Comparison of ENCODE assay signal across 7 mouse cellular contexts in genomic region chr17:35821439-35822430, GRCm38 (mm10). TPM values are rescaled to one million over a fixed set of nuclear protein-coding genes. Genes with fewer than 3 reads are reported as not detected.
DNase-seq lines count a peak whose midpoint lies in the region; ATAC-seq lines count a peak whose summit lies in the region.

Ier3 (plus strand) TSS chr17:35821684.

- peaks cover 33% of the 10 kb centered on the region for H3K27me3 ChIP-seq in hindbrain, embryonic 13.5 days

- peaks cover 19% of the 10 kb centered on the region for H3K36me3 ChIP-seq in hindbrain, embryonic 13.5 days

- peaks cover 38% of the 10 kb centered on the region for H3K4me1 ChIP-seq in hindbrain, embryonic 13.5 days (replicated peaks)

- WGBS in hindbrain, embryonic 13.5 days = under 1% methylated on average over 62 of the region's 62 CpGs

- H3K4me2 ChIP-seq in hindbrain, embryonic 13.5 days = peak within 1 kb of the TSS; percentile 85

- peak within 1 kb of the TSS; percentile 86; the same call in 1 of the 2 replicates for H3K27ac ChIP-seq in hindbrain, embryonic 13.5 days

- ATAC-seq in hindbrain, embryonic 13.5 days (ENCODE audit: low FRiP score) = no peak; the same call in 1 of the 2 replicates

- intact Hi-C loops in left cerebral cortex, postnatal 4 days (cut with DNase I) = loop anchor here (5.0 kb wide), 1 partner anchor 79 kb away; no protein-coding TSS in a partner anchor

- peak within 1 kb of the TSS; percentile 79 for H3K9ac ChIP-seq in hindbrain, embryonic 13.5 days

- no peaks in the 10 kb centered on the region for H3K9me3 ChIP-seq in hindbrain, embryonic 13.5 days

- DNase-seq in T-cell, adult 2 months (ENCODE audit: low spot score) = peak; percentile 45
- DNase-seq in cerebellum, postnatal 10 days = peak; percentile 81 to 86
- peak; percentile 86 for DNase-seq in gastrocnemius, adult 18-20 months (ENCODE audit: low spot score)
- peak; percentile 76 for DNase-seq in left cerebral cortex, postnatal 4 days
- DNase-seq in mesoderm, embryonic 11.5 days (ENCODE audit: low read depth, low spot score) = peak; percentile 76
- peak; percentile 68 for DNase-seq in right cerebral cortex, postnatal 25 days

- peak within 1 kb of the TSS; percentile 66 for H3K4me3 ChIP-seq in hindbrain, embryonic 13.5 days

RNA-seq across cellular contexts. Expression of gene Ier3, which starts in this region (rescaled TPM):
- 1 to 10 TPM; 7.1 to 8.0 TPM for total RNA-seq in gastrocnemius, adult 18-20 months (2021)
- 8.2 and 9.2 TPM in 2 replicates for polyA plus RNA-seq in hindbrain, embryonic 13.5 days (2015; fragmentation: Nextera tagmentation; extraction: Ambion mirVana)
- total RNA-seq in left cerebral cortex, postnatal 4 days (2021) = 1 to 10 TPM; 4.8 to 5.1 TPM
